Mouse (Mus musculus) CH12.LX (cell line): ENCODE results near the gene Pon1. TPM values are rescaled to one million over a fixed set of nuclear protein-coding genes. Genes with fewer than 3 reads are reported as not detected.

Source experiments
- DNase-seq: peaks from one replicate; pipeline ENCODE4 v3.0.0-alpha.2; 2013; ENCODE audit errors: extremely low read depth
- H3K27ac ChIP-seq: 2 replicates; pipeline ENCODE4 v1.5.1; 2012; ENCODE audit warnings: low read depth, mild to moderate bottlenecking, control low read depth, moderate library complexity; ENCODE audit not compliant: insufficient read depth
- H3K27me3 ChIP-seq: replicated peaks from 2 replicates; pipeline ENCODE3; 2012; ENCODE audit warnings: inconsistent platforms
- H3K36me3 ChIP-seq, 2 experiments: replicated peaks in 1 of 2; 2 replicates each; pipeline versions ENCODE3 to v1.6.1; 2012; ENCODE audit warnings: inconsistent platforms in 1 of 2, low read length in 1 of 2, mild to moderate bottlenecking in 1 of 2, mixed read lengths in 1 of 2, moderate library complexity in 1 of 2; ENCODE audit not compliant: control insufficient read depth in 1 of 2, insufficient read depth in 1 of 2
- H3K4me1 ChIP-seq, 2 experiments: 2 replicates each; pipeline ENCODE4 v1.6.1; 2012; ENCODE audit warnings: inconsistent platforms in 1 of 2, moderate library complexity in 1 of 2; ENCODE audit not compliant: insufficient read depth in 2 of 2, control insufficient read depth in 1 of 2
- H3K4me2 ChIP-seq: 2 replicates; pipeline ENCODE4 v1.6.1; 2012; ENCODE audit warnings: low read depth, mild to moderate bottlenecking, control low read depth; ENCODE audit not compliant: poor library complexity, insufficient read depth, severe bottlenecking
- H3K4me3 ChIP-seq, 3 experiments: fragments of 150-350 bp in 1 of 3; sonication (generic) in 1 of 3; replicated peaks in 1 of 3; 2 replicates each; pipeline versions ENCODE3 to v1.5.1; 2011 to 2012; ENCODE audit warnings: low read depth in 2 of 3, low read length in 2 of 3, mild to moderate bottlenecking in 2 of 3, moderate library complexity in 2 of 3, control low read depth in 1 of 3, improper control_type of control experiment in 1 of 3, inconsistent platforms in 1 of 3, mixed read lengths in 1 of 3; ENCODE audit not compliant: poor library complexity in 1 of 3
- H3K79me2 ChIP-seq: replicated peaks from 2 replicates; pipeline ENCODE4 v1.6.1; 2012; ENCODE audit warnings: mild to moderate bottlenecking, moderate library complexity; ENCODE audit not compliant: control insufficient read depth, poor library complexity, insufficient read depth, severe bottlenecking; ENCODE audit errors: extremely low read depth
- H3K9ac ChIP-seq: 2 replicates; pipeline ENCODE4 v1.6.1; 2012; ENCODE audit warnings: low read depth, mild to moderate bottlenecking, control low read depth, moderate library complexity; ENCODE audit not compliant: insufficient read depth
- H3K9me3 ChIP-seq: replicated peaks from 2 replicates; pipeline ENCODE3; 2012; ENCODE audit warnings: low read length, inconsistent platforms, mixed read lengths
- BHLHE40 ChIP-seq: IDR thresholded peaks from 2 replicates; pipeline ENCODE4 v1.6.1; 2011; ENCODE audit warnings: mild to moderate bottlenecking, low read depth, low read length, improper control_type of control experiment
- CHD2 ChIP-seq: IDR thresholded peaks from 2 replicates; pipeline ENCODE4 v1.6.1; 2011; ENCODE audit warnings: low read length, improper control_type of control experiment
- EP300 ChIP-seq: IDR thresholded peaks from 2 replicates; pipeline ENCODE4 v1.6.1; 2011; ENCODE audit warnings: low read length, improper control_type of control experiment
- ETS1 ChIP-seq: conservative IDR thresholded peaks from 2 replicates; pipeline ENCODE4 v1.6.1; 2012; ENCODE audit warnings: low read depth, mild to moderate bottlenecking, inconsistent platforms, low read length, improper control_type of control experiment, moderate library complexity
- GABPA ChIP-seq: IDR thresholded peaks from 2 replicates; pipeline ENCODE4 v1.6.1; 2012; ENCODE audit warnings: low read depth, low read length, improper control_type of control experiment, inconsistent platforms; ENCODE audit not compliant: insufficient replicate concordance
- JUND ChIP-seq: conservative IDR thresholded peaks from 2 replicates; pipeline ENCODE4 v1.6.1; 2011; ENCODE audit warnings: low read depth, low read length, improper control_type of control experiment
- MAZ ChIP-seq: IDR thresholded peaks from 2 replicates; pipeline ENCODE4 v1.6.1; 2012; ENCODE audit warnings: low read depth, mild to moderate bottlenecking, inconsistent platforms, low read length, improper control_type of control experiment, moderate library complexity
- MEF2A ChIP-seq: IDR thresholded peaks from 2 replicates; pipeline ENCODE4 v1.6.1; 2014; ENCODE audit warnings: low read depth, mild to moderate bottlenecking, inconsistent platforms, low read length, improper control_type of control experiment, borderline replicate concordance
- NELFE ChIP-seq: IDR thresholded peaks from 2 replicates; pipeline ENCODE4 v1.6.1; 2011; ENCODE audit warnings: low read depth, low read length, improper control_type of control experiment
- RCOR1 ChIP-seq: conservative IDR thresholded peaks from 2 replicates; pipeline ENCODE4 v1.6.1; 2012; ENCODE audit warnings: low read depth, mild to moderate bottlenecking, inconsistent platforms, low read length, improper control_type of control experiment
- USF1 ChIP-seq: IDR thresholded peaks from 2 replicates; pipeline ENCODE4 v1.6.1; 2014; ENCODE audit warnings: low read depth, mild to moderate bottlenecking, inconsistent platforms, low read length, improper control_type of control experiment
- ZC3H11A ChIP-seq: IDR thresholded peaks from 2 replicates; pipeline ENCODE4 v1.6.1; 2012; ENCODE audit warnings: low read depth, mild to moderate bottlenecking, inconsistent platforms, low read length, improper control_type of control experiment
- ZNF384 ChIP-seq: IDR thresholded peaks from 2 replicates; pipeline ENCODE4 v1.6.1; 2012; ENCODE audit warnings: low read depth, low read length, improper control_type of control experiment, inconsistent platforms
- dilution Hi-C: fragments of 300-500 bp; cut with MboI; formaldehyde crosslinking; loops from 2 replicates; pipeline ENCODE4 v1.14.3; 2020; ENCODE audit warnings: low sequenced_read_pairs; ENCODE audit not compliant: extremely low pct_unique_long_range_greater_than_20kb, extremely low pct_ligation_motif_present
- in situ Hi-C: fragments of 300-500 bp; cut with MboI; formaldehyde crosslinking; loops from 3 replicates; pipeline ENCODE4 v1.14.3; 2019; ENCODE audit warnings: low sequenced_read_pairs, low pct_ligation_motif_present, low pct_unique_long_range_greater_than_20kb, mixed read lengths
- polyA plus RNA-seq: library from polyadenylated mRNA; unstranded; fragments of >175 nt; gene quantifications from 2 replicates; pipeline ENCODE4 v1.2.1, GENCODE M21; 2012; ENCODE audit warnings: low read depth; ENCODE audit not compliant: insufficient read length
- total RNA-seq, 2 experiments: library from RNA; depleted of rRNA; stranded (reverse); fragments of 300-350 nt in 1 of 2; fragments of >200 nt in 1 of 2; gene quantifications; 2 replicates each; pipeline ENCODE4 v1.2.3; 2012 to 2014

Gene Pon1
- total and polyA plus RNA-seq, 3 experiments = not detected

DNA sequence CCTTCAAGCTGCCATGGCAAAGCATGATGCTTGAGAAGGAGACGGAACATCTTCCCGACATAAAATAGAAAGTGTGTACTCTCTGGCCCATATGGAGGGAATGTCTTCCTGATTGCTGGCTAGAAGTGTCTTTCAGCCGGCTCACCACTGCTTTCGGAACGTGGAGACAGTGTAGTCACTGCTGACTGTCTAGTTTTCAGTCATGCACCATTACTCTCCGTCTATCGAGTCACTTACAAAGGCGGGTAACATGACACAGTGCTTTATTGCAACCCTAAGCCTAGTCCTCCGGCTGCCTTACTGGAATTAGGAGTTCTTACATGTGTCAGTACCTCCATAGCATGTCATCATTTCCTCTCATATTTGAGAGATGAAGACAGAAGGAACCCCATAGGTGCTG, 54.1 kb downstream of the Pon1 start:
- 0 out of 2 replicates have a peak overlapping the region, but pooled peaks have one; percentile 46 for H3K4me2 ChIP-seq
- dilution Hi-C loops (no loop called here), in situ Hi-C loops (loop anchor here (25.0 kb wide), 1 partner anchor 248 kb away; the partner anchor contains the start of gene Asb4)

GRCm38 (mm10) chr6:5138875-5139631, 54.7 kb downstream of the Pon1 start:
- H3K4me3 ChIP-seq = no peak overlapping the region
- H3K79me2 ChIP-seq = no peaks in the 10 kb centered on the region
- TF ChIP-seq ZNF384 (no peak), CHD2 (no peak), USF1 (no peak)
- no peak for DNase-seq
- no peak overlapping the region for H3K4me2 ChIP-seq
- no peak overlapping the region for H3K9ac ChIP-seq
- H3K4me1 ChIP-seq = peaks cover 9 to 12% of the 10 kb centered on the region in 2 experiments
- no peaks in the 10 kb centered on the region for H3K36me3 ChIP-seq
- no peaks in the 10 kb centered on the region for H3K27me3 ChIP-seq
- no peak overlapping the region for H3K27ac ChIP-seq
- in situ Hi-C loops (loop anchor here (25.0 kb wide), 1 partner anchor 248 kb away; the partner anchor contains the start of gene Asb4), dilution Hi-C loops (no loop called here)
- H3K9me3 ChIP-seq = no peaks in the 10 kb centered on the region

More for the DNA sequence above, 54.1 kb downstream of the Pon1 start:
- H3K4me1 ChIP-seq = peaks cover 9 to 12% of the 10 kb centered on the region in 2 experiments
- H3K9me3 ChIP-seq = no peaks in the 10 kb centered on the region
- no peak for DNase-seq
- no peaks in the 10 kb centered on the region for H3K79me2 ChIP-seq
- TF ChIP-seq JUND = no peak
- TF ChIP-seq MEF2A = no peak
- TF ChIP-seq RCOR1 = no peak
- no peak for TF ChIP-seq BHLHE40
- TF ChIP-seq EP300 = no peak
- TF ChIP-seq GABPA = no peak
- no peak for TF ChIP-seq ZC3H11A
- no peak for TF ChIP-seq ETS1
- no peak for TF ChIP-seq MAZ
- TF ChIP-seq NELFE = no peak
- no peaks in the 10 kb centered on the region for H3K27me3 ChIP-seq
- H3K9ac ChIP-seq = no peak overlapping the region
- no peaks in the 10 kb centered on the region for H3K36me3 ChIP-seq
- H3K4me3 ChIP-seq = no peak overlapping the region
- no peak overlapping the region for H3K27ac ChIP-seq
